Mouse (Mus musculus): ENCODE measurements at regions not wholly inside any gene's neighbourhood (a gene's known extent, or its start where the extent isn't known, plus 50 kb on each side); places are given as distances from the start of the nearest gene placed in this dataset.
"Not testable (repeated sequence)": the region's sequence is repeated elsewhere in the genome, so short reads cannot be mapped to it uniquely, and the experiment has no call there.

- H3K4me1 ChIP-seq (ENCODE audit: control insufficient read depth, insufficient read depth, low read length) = no peaks in the 10 kb centered on the region
- no peak for ATAC-seq (ENCODE audit: insufficient read depth, low FRiP score, low TSS enrichment)
- no peaks in the 10 kb centered on the region for H3K27me3 ChIP-seq (ENCODE audit: control insufficient read depth, insufficient read depth, low read length)
- DNase-seq (ENCODE audit: low spot score) = no peak
- H3K4me2 ChIP-seq (ENCODE audit: low read depth) = no peak overlapping the region
- no peaks in the 10 kb centered on the region for H3K36me3 ChIP-seq (ENCODE audit: control insufficient read depth, insufficient read depth, low read length)
- no peaks in the 10 kb centered on the region for H3K9me3 ChIP-seq (ENCODE audit: control insufficient read depth, low read length)
- H3K9ac ChIP-seq (ENCODE audit: low read length) = no peak overlapping the region
- 79% methylated on average over 6 of the region's 6 CpGs for WGBS
- H3K4me3 ChIP-seq (ENCODE audit: low read depth, low read length) = no peak overlapping the region
- H3K27ac ChIP-seq (ENCODE audit: low read depth, low read length) = no peak overlapping the region
Measured at GRCm38 (mm10) chr4:23037784-23038183, 549.6 kb upstream of the Pou3f2 start.

DNA sequence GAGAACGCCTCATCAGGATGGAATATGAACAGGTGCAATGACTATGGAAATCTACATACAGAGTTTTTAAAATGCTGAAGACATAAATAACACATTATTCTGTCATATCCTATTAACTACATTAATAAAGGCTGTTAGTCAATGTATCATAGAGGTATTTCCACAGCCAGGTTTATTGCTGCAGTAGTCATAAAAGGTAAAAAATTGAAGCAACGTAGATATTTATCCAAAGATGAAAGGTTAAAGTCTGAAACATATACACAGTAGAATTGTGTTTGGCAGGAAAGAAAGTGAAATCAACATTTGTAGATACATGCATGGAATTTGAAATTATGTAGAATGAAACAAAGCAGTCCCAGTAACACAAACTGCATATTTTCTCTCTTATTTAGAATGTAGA, 543.1 kb upstream of the Pou3f2 start:
- no peaks in the 10 kb centered on the region for H3K36me3 ChIP-seq (ENCODE audit: control insufficient read depth, insufficient read depth, low read length)

DNA sequence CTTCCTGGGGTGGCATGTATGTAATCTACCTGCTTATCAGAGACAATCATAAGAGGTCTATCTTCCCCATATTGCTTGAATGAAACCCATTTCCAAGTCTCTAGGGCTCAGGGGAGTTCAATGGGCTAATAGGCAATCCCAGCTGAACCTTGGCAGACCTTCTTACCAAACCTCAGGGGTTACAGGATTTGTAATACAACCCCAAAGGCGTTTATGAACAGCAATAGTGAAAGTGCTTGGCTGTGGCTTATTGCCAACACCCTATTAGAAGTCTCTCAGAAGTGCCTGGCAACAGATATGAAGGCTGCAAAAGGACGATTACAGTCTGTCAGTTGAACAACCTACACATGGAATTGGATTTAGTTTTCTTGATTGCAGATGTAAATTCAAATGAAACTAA, 534.0 kb upstream of the Pou3f2 start:
- no peak overlapping the region for H3K9ac ChIP-seq (ENCODE audit: low read length)
- H3K4me3 ChIP-seq (ENCODE audit: low read depth, low read length) = no peak overlapping the region
- no peaks in the 10 kb centered on the region for H3K36me3 ChIP-seq (ENCODE audit: control insufficient read depth, insufficient read depth, low read length)
- H3K27me3 ChIP-seq (ENCODE audit: control insufficient read depth, insufficient read depth, low read length) = no peaks in the 10 kb centered on the region
- no peak overlapping the region for H3K4me2 ChIP-seq (ENCODE audit: low read depth)
- H3K27ac ChIP-seq (ENCODE audit: low read depth, low read length) = no peak overlapping the region
- DNase-seq (ENCODE audit: low spot score) = no peak
- ATAC-seq (ENCODE audit: insufficient read depth, low FRiP score, low TSS enrichment) = no peak
- WGBS = 78% methylated on average over 2 of the region's 2 CpGs
- no peaks in the 10 kb centered on the region for H3K9me3 ChIP-seq (ENCODE audit: control insufficient read depth, low read length)
- H3K4me1 ChIP-seq (ENCODE audit: control insufficient read depth, insufficient read depth, low read length) = no peaks in the 10 kb centered on the region

More for the DNA sequence above, 543.1 kb upstream of the Pou3f2 start:
- Histone ChIP-seq H3K27ac (ENCODE audit: low read depth, low read length) (no peak overlapping the region), H3K9me3 (ENCODE audit: control insufficient read depth, low read length) (no peaks in the 10 kb centered on the region), H3K4me2 (ENCODE audit: low read depth) (no peak overlapping the region), H3K4me3 (ENCODE audit: low read depth, low read length) (no peak overlapping the region), H3K4me1 (ENCODE audit: control insufficient read depth, insufficient read depth, low read length) (no peaks in the 10 kb centered on the region), H3K9ac (ENCODE audit: low read length) (no peak overlapping the region), H3K27me3 (ENCODE audit: control insufficient read depth, insufficient read depth, low read length) (no peaks in the 10 kb centered on the region)
- no peak for DNase-seq (ENCODE audit: low spot score)
- ATAC-seq (ENCODE audit: insufficient read depth, low FRiP score, low TSS enrichment) = no peak
- 91% methylated on average over 2 of the region's 2 CpGs for WGBS

GRCm38 (mm10) chr4:23010346-23010745, 522.2 kb upstream of the Pou3f2 start:
- H3K36me3 ChIP-seq (ENCODE audit: control insufficient read depth, insufficient read depth, low read length) = no peaks in the 10 kb centered on the region
- no peak overlapping the region for H3K4me3 ChIP-seq (ENCODE audit: low read depth, low read length)
- ATAC-seq (ENCODE audit: insufficient read depth, low FRiP score, low TSS enrichment) (no peak), DNase-seq (ENCODE audit: low spot score) (no peak)
- no peaks in the 10 kb centered on the region for H3K9me3 ChIP-seq (ENCODE audit: control insufficient read depth, low read length)
- H3K27ac ChIP-seq (ENCODE audit: low read depth, low read length) = no peak overlapping the region
- H3K27me3 ChIP-seq (ENCODE audit: control insufficient read depth, insufficient read depth, low read length) = no peaks in the 10 kb centered on the region
- no peak overlapping the region for H3K9ac ChIP-seq (ENCODE audit: low read length)
- no peak overlapping the region for H3K4me2 ChIP-seq (ENCODE audit: low read depth)
- 72% methylated on average over 2 of the region's 2 CpGs for WGBS
- no peaks in the 10 kb centered on the region for H3K4me1 ChIP-seq (ENCODE audit: control insufficient read depth, insufficient read depth, low read length)

DNA sequence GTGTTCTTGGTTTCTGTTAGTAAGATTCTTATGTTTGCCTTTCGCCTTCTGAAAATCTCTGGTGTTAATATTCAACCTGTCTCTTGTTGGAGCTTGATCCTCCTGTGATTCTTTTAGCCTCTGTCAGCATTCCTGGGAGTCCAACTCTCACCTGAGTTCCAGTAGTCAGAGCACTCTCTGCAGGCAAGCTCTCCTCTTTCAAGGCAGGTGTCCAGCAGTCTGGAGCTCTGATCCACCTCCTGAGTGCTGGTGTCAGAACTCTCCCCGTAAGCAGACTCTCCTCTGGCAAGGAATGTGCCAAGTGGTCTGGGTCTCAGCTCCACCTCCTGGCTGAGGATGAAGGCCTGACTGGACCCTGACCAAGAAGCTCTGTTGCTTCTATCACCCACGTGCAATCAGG, 521.0 kb upstream of the Pou3f2 start:
- ATAC-seq (ENCODE audit: insufficient read depth, low FRiP score, low TSS enrichment); DNase-seq (ENCODE audit: low spot score); H3K4me3 ChIP-seq (ENCODE audit: low read depth, low read length); H3K27ac ChIP-seq (ENCODE audit: low read depth, low read length); H3K27me3 ChIP-seq (ENCODE audit: control insufficient read depth, insufficient read depth, low read length); H3K9ac ChIP-seq (ENCODE audit: low read length); H3K9me3 ChIP-seq (ENCODE audit: control insufficient read depth, low read length); H3K36me3 ChIP-seq (ENCODE audit: control insufficient read depth, insufficient read depth, low read length); H3K4me1 ChIP-seq (ENCODE audit: control insufficient read depth, insufficient read depth, low read length); H3K4me2 ChIP-seq (ENCODE audit: low read depth): not testable (repeated sequence)
- WGBS = 86% methylated on average over 3 of the region's 3 CpGs

DNA sequence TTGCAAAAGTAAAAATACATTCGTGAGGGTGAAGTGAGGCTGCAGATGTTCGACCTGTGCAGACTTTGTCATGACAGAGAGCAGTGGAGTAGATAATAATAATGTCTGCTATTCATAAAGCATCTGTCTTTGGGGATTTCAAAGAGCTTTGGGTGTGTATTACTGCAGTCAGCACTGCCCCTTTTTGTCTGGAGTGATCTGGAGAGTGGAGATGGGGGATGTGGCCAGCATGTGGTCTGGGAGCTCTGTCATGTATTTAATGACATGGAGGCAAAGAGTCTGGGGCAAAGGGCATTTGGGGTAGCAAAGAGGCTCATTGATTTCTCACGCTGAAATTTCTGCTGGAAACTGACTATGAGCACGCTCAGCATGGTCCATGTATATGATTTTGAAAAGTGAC, 510.8 kb upstream of the Pou3f2 start:
- Histone ChIP-seq H3K4me3 (ENCODE audit: low read depth, low read length) (no peak overlapping the region), H3K27ac (ENCODE audit: low read depth, low read length) (peak overlapping the region; percentile 39; the same call in 1 of the 2 replicates), H3K36me3 (ENCODE audit: control insufficient read depth, insufficient read depth, low read length) (no peaks in the 10 kb centered on the region), H3K27me3 (ENCODE audit: control insufficient read depth, insufficient read depth, low read length) (no peaks in the 10 kb centered on the region), H3K9ac (ENCODE audit: low read length) (no peak overlapping the region), H3K4me2 (ENCODE audit: low read depth) (no peak overlapping the region), H3K9me3 (ENCODE audit: control insufficient read depth, low read length) (no peaks in the 10 kb centered on the region), H3K4me1 (ENCODE audit: control insufficient read depth, insufficient read depth, low read length) (peaks cover 6% of the 10 kb centered on the region; the same call in 1 of the 2 replicates)
- WGBS = 17% methylated on average over 4 of the region's 4 CpGs
- DNase-seq (ENCODE audit: low spot score) (peak; percentile 13), ATAC-seq (ENCODE audit: insufficient read depth, low FRiP score, low TSS enrichment) (peak; percentile 64; the same call in 1 of the 2 replicates)

- Histone ChIP-seq H3K9me3 (ENCODE audit: control insufficient read depth, low read length) (no peaks in the 10 kb centered on the region), H3K4me2 (ENCODE audit: low read depth) (no peak overlapping the region), H3K4me3 (ENCODE audit: low read depth, low read length) (no peak overlapping the region), H3K27me3 (ENCODE audit: control insufficient read depth, insufficient read depth, low read length) (no peaks in the 10 kb centered on the region), H3K36me3 (ENCODE audit: control insufficient read depth, insufficient read depth, low read length) (no peaks in the 10 kb centered on the region), H3K4me1 (ENCODE audit: control insufficient read depth, insufficient read depth, low read length) (peaks cover 6% of the 10 kb centered on the region; the same call in 1 of the 2 replicates), H3K9ac (ENCODE audit: low read length) (no peak overlapping the region), H3K27ac (ENCODE audit: low read depth, low read length) (peak overlapping the region; percentile 3; the same call in 1 of the 2 replicates)
- ATAC-seq (ENCODE audit: insufficient read depth, low FRiP score, low TSS enrichment) (peak; percentile 84), DNase-seq (ENCODE audit: low spot score) (peak; percentile 53)
- WGBS = 27% methylated on average over 4 of the region's 4 CpGs
Measured at GRCm38 (mm10) chr4:22997198-22997985, 509.2 kb upstream of the Pou3f2 start.

- Histone ChIP-seq H3K9ac (ENCODE audit: low read length) (no peak overlapping the region), H3K4me1 (ENCODE audit: control insufficient read depth, insufficient read depth, low read length) (no peaks in the 10 kb centered on the region), H3K36me3 (ENCODE audit: control insufficient read depth, insufficient read depth, low read length) (no peaks in the 10 kb centered on the region), H3K27me3 (ENCODE audit: control insufficient read depth, insufficient read depth, low read length) (no peaks in the 10 kb centered on the region), H3K9me3 (ENCODE audit: control insufficient read depth, low read length) (no peaks in the 10 kb centered on the region), H3K4me2 (ENCODE audit: low read depth) (no peak overlapping the region), H3K4me3 (ENCODE audit: low read depth, low read length) (no peak overlapping the region), H3K27ac (ENCODE audit: low read depth, low read length) (no peak overlapping the region)
- DNase-seq (ENCODE audit: low spot score) (no peak), ATAC-seq (ENCODE audit: insufficient read depth, low FRiP score, low TSS enrichment) (peak; percentile 83)
- 15% methylated on average over 4 of the region's 4 CpGs for WGBS
Measured at GRCm38 (mm10) chr4:22986763-22987468, 498.8 kb upstream of the Pou3f2 start.
